Mouse (Mus musculus) heart, postnatal 0 days (tissue): ENCODE data around the gene Gm44579.

ENCODE experiments used
- CTCF ChIP-seq: IDR thresholded peaks from 2 replicates; pipeline ENCODE4 v1.5.1; 2016; ENCODE audit warnings: antibody characterized with exemption, control low read depth, low read depth
- EP300 ChIP-seq: IDR thresholded peaks from 2 replicates; pipeline ENCODE4 v1.6.1; 2016; ENCODE audit warnings: antibody characterized with exemption, low read depth

- TF ChIP-seq CTCF: no peak
- no peak for TF ChIP-seq EP300
Observed at GRCm38 (mm10) chr15:98257776-98258175, 37.0 kb upstream of the Gm44579 start.
